Mouse (Mus musculus): ENCODE measurements at regions not wholly inside any gene's neighbourhood (a gene's known extent, or its start where the extent isn't known, plus 50 kb on each side); places are given as distances from the start of the nearest gene placed in this dataset.

DNA sequence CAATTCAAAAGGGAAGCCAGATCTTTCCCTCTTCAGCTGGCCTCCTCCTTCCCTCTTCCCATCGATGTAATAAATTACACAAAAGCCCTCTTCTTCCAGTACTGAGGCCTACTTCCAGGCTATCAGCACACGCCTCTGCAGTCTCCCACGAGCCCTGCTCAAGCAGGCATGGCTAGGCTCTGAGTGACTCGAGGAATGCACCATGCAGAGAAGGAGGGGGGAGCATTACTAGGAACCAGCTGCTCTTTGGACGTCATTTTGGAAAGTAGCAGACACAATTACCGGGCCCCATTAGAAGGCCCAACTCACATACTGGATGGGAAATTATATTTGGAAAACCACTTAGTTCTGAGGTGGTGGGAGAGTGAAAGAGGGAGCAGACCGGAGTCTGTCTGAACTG is 253.7 kb downstream of the Cd83 start:
- DNase-seq (ENCODE audit: low spot score) = no peak
- H3K4me2 ChIP-seq (replicated peaks; ENCODE audit: low read depth) = no peak overlapping the region
- H3K9ac ChIP-seq (ENCODE audit: low read length) = no peak overlapping the region
- no peak for ATAC-seq (ENCODE audit: low FRiP score, low TSS enrichment)
- H3K4me1 ChIP-seq (replicated peaks; ENCODE audit: control insufficient read depth, insufficient read depth) = no peaks in the 10 kb centered on the region
- 37% methylated on average over 7 of the region's 7 CpGs for WGBS
- H3K4me3 ChIP-seq (ENCODE audit: low read depth, low read length) = no peak overlapping the region
- TF ChIP-seq CTCF (IDR thresholded peaks at IDR 0.05; ENCODE audit: low read depth) (no peak), EP300 (optimal IDR thresholded peaks at IDR 0.05) (no peak)
- no peaks in the 10 kb centered on the region for H3K36me3 ChIP-seq (ENCODE audit: control insufficient read depth, insufficient read depth, low read length)
- H3K27me3 ChIP-seq (ENCODE audit: control insufficient read depth, insufficient read depth, low read length) = no peaks in the 10 kb centered on the region
- H3K9me3 ChIP-seq (ENCODE audit: control insufficient read depth, low read length) = no peaks in the 10 kb centered on the region
- H3K27ac ChIP-seq (replicated peaks) = no peak overlapping the region

DNA sequence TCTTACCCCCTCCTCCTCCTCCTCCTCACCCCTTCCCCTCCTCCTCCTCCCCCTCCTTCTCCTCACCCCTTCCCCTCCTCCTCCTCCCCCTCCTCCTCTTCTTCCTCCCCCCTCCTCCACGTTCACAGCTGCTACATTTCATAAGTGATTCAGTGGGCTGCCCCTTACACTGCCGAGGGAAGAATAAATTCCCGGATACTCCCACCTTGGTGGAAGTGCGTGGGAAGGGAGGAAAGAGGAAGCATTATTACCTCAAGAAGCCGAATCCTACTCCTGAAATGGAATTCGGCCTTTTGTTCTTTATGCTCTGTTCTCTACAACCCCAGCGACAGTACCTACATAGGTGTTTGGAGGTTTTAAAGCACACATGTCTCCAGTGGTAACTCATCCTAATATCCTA is 256.1 kb downstream of the Cd83 start:
- no peak for TF ChIP-seq CTCF (IDR thresholded peaks at IDR 0.05; ENCODE audit: low read depth)
- TF ChIP-seq EP300 (optimal IDR thresholded peaks at IDR 0.05) = no peak
- Histone ChIP-seq H3K36me3 (ENCODE audit: control insufficient read depth, insufficient read depth, low read length) (no peaks in the 10 kb centered on the region), H3K9ac (ENCODE audit: low read length) (no peak overlapping the region), H3K4me1 (replicated peaks; ENCODE audit: control insufficient read depth, insufficient read depth) (no peaks in the 10 kb centered on the region), H3K27ac (replicated peaks) (no peak overlapping the region), H3K9me3 (ENCODE audit: control insufficient read depth, low read length) (no peaks in the 10 kb centered on the region), H3K4me3 (ENCODE audit: low read depth, low read length) (no peak overlapping the region), H3K27me3 (ENCODE audit: control insufficient read depth, insufficient read depth, low read length) (no peaks in the 10 kb centered on the region), H3K4me2 (replicated peaks; ENCODE audit: low read depth) (no peak overlapping the region)
- 56% methylated on average over 7 of the region's 7 CpGs for WGBS
- DNase-seq (ENCODE audit: low spot score) (no peak), ATAC-seq (ENCODE audit: low FRiP score, low TSS enrichment) (no peak)

DNA sequence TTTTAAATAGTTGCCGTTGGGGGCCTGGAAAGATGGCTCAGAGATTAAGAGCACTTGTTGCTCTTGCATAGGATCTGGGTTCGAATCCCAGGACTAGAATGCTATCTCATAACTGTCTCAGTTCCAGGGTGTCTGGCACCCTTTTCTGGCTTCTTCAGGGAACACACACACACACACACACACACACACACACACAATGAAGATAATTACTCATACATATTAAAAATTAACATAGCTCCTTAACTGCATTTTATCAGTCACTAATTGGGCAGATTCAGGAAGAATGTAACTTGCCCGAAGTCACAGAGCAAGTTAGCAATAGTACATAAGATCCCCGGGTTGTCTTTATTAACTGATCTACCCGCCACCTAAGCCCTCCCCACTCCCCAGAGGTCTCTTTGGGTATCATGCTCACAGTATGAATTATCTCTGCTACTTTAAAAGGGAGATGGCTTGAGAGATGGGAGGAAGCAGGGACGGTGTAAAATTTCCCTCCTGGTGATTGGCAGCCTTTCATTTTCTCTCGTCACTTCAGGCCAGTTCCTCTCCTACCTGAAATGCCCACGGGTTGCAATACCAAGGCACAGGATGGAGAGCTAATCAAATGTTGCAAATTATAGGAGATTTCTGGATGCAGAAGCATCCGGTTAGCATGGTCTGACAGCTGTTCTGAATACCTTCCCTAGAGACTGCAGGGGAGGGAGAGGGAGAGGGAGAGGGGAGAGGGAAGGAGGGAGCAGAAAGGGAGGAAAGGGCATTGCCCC is 258.3 kb downstream of the Cd83 start:
- Histone ChIP-seq H3K27me3 (ENCODE audit: control insufficient read depth, insufficient read depth, low read length) (no peaks in the 10 kb centered on the region), H3K4me2 (replicated peaks; ENCODE audit: low read depth) (no peak overlapping the region), H3K36me3 (ENCODE audit: control insufficient read depth, insufficient read depth, low read length) (no peaks in the 10 kb centered on the region), H3K4me3 (ENCODE audit: low read depth, low read length) (no peak overlapping the region), H3K9ac (ENCODE audit: low read length) (no peak overlapping the region), H3K4me1 (replicated peaks; ENCODE audit: control insufficient read depth, insufficient read depth) (no peaks in the 10 kb centered on the region), H3K9me3 (ENCODE audit: control insufficient read depth, low read length) (no peaks in the 10 kb centered on the region), H3K27ac (replicated peaks) (no peak overlapping the region)
- DNase-seq (ENCODE audit: low spot score) = no peak
- TF ChIP-seq EP300 (optimal IDR thresholded peaks at IDR 0.05) (no peak), CTCF (IDR thresholded peaks at IDR 0.05; ENCODE audit: low read depth) (no peak)
- ATAC-seq (ENCODE audit: low FRiP score, low TSS enrichment) = no peak
- WGBS = 56% methylated on average over 9 of the region's 9 CpGs

DNA sequence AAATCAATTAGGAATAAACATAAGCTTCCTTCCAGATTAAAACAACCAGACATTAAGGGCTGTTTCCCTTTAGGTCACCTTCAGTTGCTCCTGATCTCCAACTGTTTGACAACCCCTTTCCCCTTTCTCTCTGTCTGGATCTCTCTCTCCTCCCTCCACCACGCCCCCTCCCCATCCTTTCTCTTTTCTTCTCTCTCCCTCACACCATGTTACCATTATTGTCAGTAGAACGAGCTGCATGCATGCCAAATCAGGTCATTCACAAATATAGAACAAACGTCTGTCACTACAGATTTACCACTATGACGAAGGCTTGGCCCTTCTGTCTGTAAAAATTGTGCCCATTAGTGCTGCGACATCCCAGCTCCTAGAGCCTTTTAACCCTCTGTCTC is 258.9 kb downstream of the Cd83 start:
- Histone ChIP-seq H3K27ac (replicated peaks) (no peak overlapping the region), H3K9ac (ENCODE audit: low read length) (no peak overlapping the region), H3K9me3 (ENCODE audit: control insufficient read depth, low read length) (no peaks in the 10 kb centered on the region), H3K4me2 (replicated peaks; ENCODE audit: low read depth) (no peak overlapping the region), H3K27me3 (ENCODE audit: control insufficient read depth, insufficient read depth, low read length) (no peaks in the 10 kb centered on the region), H3K4me3 (ENCODE audit: low read depth, low read length) (no peak overlapping the region), H3K4me1 (replicated peaks; ENCODE audit: control insufficient read depth, insufficient read depth) (no peaks in the 10 kb centered on the region), H3K36me3 (ENCODE audit: control insufficient read depth, insufficient read depth, low read length) (no peaks in the 10 kb centered on the region)
- no peak for DNase-seq (ENCODE audit: low spot score)
- TF ChIP-seq EP300 (optimal IDR thresholded peaks at IDR 0.05) = no peak
- no peak for TF ChIP-seq CTCF (IDR thresholded peaks at IDR 0.05; ENCODE audit: low read depth)
- ATAC-seq (ENCODE audit: low FRiP score, low TSS enrichment) = no peak
- WGBS = 22% methylated on average over 5 of the region's 5 CpGs

DNA sequence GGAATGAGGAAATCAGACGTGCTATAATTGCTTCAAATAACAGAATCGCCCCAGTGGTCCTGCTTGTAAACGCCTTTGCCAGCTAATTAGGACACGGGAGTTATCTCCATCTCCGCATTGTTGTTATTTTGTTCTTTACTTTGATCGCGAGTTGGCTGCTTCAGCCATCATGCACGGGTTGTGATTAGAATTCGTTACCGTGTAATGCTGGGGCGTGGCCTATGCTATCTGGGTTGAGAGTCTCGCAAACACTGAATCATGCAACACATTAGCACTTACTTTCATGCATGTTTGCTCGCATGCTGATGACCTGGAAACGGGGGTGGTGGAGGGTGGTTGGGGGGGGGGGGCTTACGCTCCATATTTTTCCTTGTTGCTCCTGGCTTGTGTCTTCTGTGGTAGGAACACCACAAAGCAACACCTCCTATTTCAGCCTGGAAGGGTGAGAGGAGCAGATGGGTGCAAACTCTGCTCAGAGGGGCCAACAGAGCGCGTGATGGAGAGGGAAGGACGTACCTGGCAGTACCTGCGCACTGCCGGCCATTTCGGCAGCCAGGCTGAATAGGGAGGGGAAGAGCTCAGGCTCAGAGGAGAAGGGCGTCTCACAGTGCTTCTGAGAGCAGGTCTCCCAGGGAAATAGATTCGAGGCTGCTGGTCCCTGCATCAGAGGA is 260.1 kb downstream of the Cd83 start:
- Histone ChIP-seq H3K4me1 (replicated peaks; ENCODE audit: control insufficient read depth, insufficient read depth) (no peaks in the 10 kb centered on the region), H3K9ac (ENCODE audit: low read length) (no peak overlapping the region), H3K4me3 (ENCODE audit: low read depth, low read length) (no peak overlapping the region), H3K27me3 (ENCODE audit: control insufficient read depth, insufficient read depth, low read length) (no peaks in the 10 kb centered on the region), H3K27ac (replicated peaks) (no peak overlapping the region), H3K4me2 (replicated peaks; ENCODE audit: low read depth) (no peak overlapping the region), H3K36me3 (ENCODE audit: control insufficient read depth, insufficient read depth, low read length) (no peaks in the 10 kb centered on the region), H3K9me3 (ENCODE audit: control insufficient read depth, low read length) (no peaks in the 10 kb centered on the region)
- ATAC-seq (ENCODE audit: low FRiP score, low TSS enrichment) (no peak), DNase-seq (ENCODE audit: low spot score) (no peak)
- TF ChIP-seq EP300 (optimal IDR thresholded peaks at IDR 0.05) = no peak
- WGBS = 67% methylated on average over 22 of the region's 23 CpGs

DNA sequence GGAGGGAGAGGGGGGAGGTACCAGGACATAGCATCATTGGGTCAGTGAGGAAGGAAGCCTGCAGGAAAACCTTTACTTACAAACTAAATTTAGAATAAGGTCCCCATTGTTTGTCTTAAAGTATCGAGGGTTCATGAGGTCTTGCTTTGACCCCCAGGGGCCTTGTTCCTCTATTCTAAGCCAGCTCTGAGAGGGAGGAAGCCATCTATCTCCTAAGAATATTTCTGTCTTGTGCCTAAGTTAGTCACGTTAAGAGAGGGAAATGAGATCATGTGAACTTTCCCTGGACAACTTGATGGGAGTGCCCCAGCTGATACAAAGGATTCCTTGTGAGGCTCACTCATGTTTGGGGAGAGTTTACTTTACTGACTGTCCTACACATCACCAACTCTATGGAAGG is 261.9 kb downstream of the Cd83 start:
- TF ChIP-seq EP300 (optimal IDR thresholded peaks at IDR 0.05) = no peak
- no peak for TF ChIP-seq CTCF (IDR thresholded peaks at IDR 0.05; ENCODE audit: low read depth)
- H3K4me3 ChIP-seq (ENCODE audit: low read depth, low read length) = no peak overlapping the region
- H3K9ac ChIP-seq (ENCODE audit: low read length) = no peak overlapping the region
- no peaks in the 10 kb centered on the region for H3K4me1 ChIP-seq (replicated peaks; ENCODE audit: control insufficient read depth, insufficient read depth)
- DNase-seq (ENCODE audit: low spot score) (no peak), ATAC-seq (ENCODE audit: low FRiP score, low TSS enrichment) (no peak)
- no peaks in the 10 kb centered on the region for H3K27me3 ChIP-seq (ENCODE audit: control insufficient read depth, insufficient read depth, low read length)
- no peak overlapping the region for H3K4me2 ChIP-seq (replicated peaks; ENCODE audit: low read depth)
- no peak overlapping the region for H3K27ac ChIP-seq (replicated peaks)
- no peaks in the 10 kb centered on the region for H3K9me3 ChIP-seq (ENCODE audit: control insufficient read depth, low read length)
- no peaks in the 10 kb centered on the region for H3K36me3 ChIP-seq (ENCODE audit: control insufficient read depth, insufficient read depth, low read length)
- WGBS = 31% methylated on average over 2 of the region's 2 CpGs

Data from stomach, postnatal 0 days (tissue).